Mouse (Mus musculus): ENCODE measurements around the gene Masp2. TPM values are rescaled to one million over a fixed set of nuclear protein-coding genes. Genes with fewer than 3 reads are reported as not detected.

Gene Masp2
- total RNA-seq, 2 experiments from 2014 or later, result 0.56 TPM; not detected in 1

Other genes starting within 250 kb of the Masp2 start
- 10 to 100 TPM; 16.5 to 16.9 TPM for gene Ubiad1, start 157.8 kb upstream of the Masp2 start, total RNA-seq (2021)
- gene Mtor, start 153.9 kb upstream of the Masp2 start, total RNA-seq (2021), result 10 to 100 TPM; 50.7 to 51.4 TPM
- 1 to 10 TPM; 2.8 to 4.3 TPM for gene Angptl7, start 102.1 kb upstream of the Masp2 start, total RNA-seq (2021)
- 10 to 100 TPM; 38.5 to 43.2 TPM for gene Exosc10, start 44.1 kb upstream of the Masp2 start, total RNA-seq (2021)
- gene Srm, start 11.1 kb upstream of the Masp2 start, total RNA-seq (2021), result 10 to 100 TPM; 17.5 to 18.7 TPM
- 100 to 1,000 TPM; 123 to 130 TPM for gene Tardbp, start 24.5 kb downstream of the Masp2 start, total RNA-seq (2021)
- 1 to 10 TPM; 3.7 to 5.5 TPM for gene Gm572, start 40.8 kb downstream of the Masp2 start, total RNA-seq (2021)
- gene Casz1, start 201.9 kb downstream of the Masp2 start, total RNA-seq (2021), result 10 to 100 TPM; 38.7 to 45.3 TPM

Data from heart, postnatal 36 days (tissue).